Mouse (Mus musculus) frontal cortex, adult (tissue): Measurements from ENCODE around the gene Tekt1.

ENCODE experiments used
- ATAC-seq: cut with Nextera tagmentation; 2 replicates; pipeline ENCODE4 v1.9.2; 2017; ENCODE audit warnings: mild to moderate bottlenecking, moderate library complexity, mixed read lengths; ENCODE audit not compliant: low TSS enrichment

Tekt1 gene

GRCm38 (mm10) chr11:72342549-72343237 lies 19.5 kb downstream of the Tekt1 start:
- ATAC-seq: peak; percentile 91

- ATAC-seq: no peak
These were observed 22.5 kb downstream of the Tekt1 start for GRCm38 (mm10) chr11:72339716-72340115.

- ATAC-seq: no peak
These were observed 23.8 kb downstream of the Tekt1 start for GRCm38 (mm10) chr11:72338437-72338871.

GRCm38 (mm10) chr11:72336726-72337125 lies 25.5 kb downstream of the Tekt1 start:
- ATAC-seq: no peak

GRCm38 (mm10) chr11:72334653-72335052 lies 27.6 kb downstream of the Tekt1 start:
- no peak for ATAC-seq

GRCm38 (mm10) chr11:72332951-72333667 lies 29.1 kb downstream of the Tekt1 start:
- peak; percentile 70 for ATAC-seq

- ATAC-seq: no peak
These were observed 36.5 kb downstream of the Tekt1 start for GRCm38 (mm10) chr11:72325701-72326100.

- ATAC-seq: no peak; the same call in 1 of the 2 replicates
These were observed 37.8 kb downstream of the Tekt1 start for GRCm38 (mm10) chr11:72324431-72324830.

GRCm38 (mm10) chr11:72318026-72318425 lies 44.2 kb downstream of the Tekt1 start:
- no peak for ATAC-seq

GRCm38 (mm10) chr11:72314151-72314895 lies 47.9 kb downstream of the Tekt1 start, which contains the start of gene Fbxo39:
Gene Fbxo39 (plus strand): TSS chr11:72314444.
- peak; percentile 93 for ATAC-seq

GRCm38 (mm10) chr11:72311355-72312001 lies 50.8 kb downstream of the Tekt1 start:
- no peak for ATAC-seq

GRCm38 (mm10) chr11:72310491-72310890 lies 51.8 kb downstream of the Tekt1 start:
- no peak for ATAC-seq

GRCm38 (mm10) chr11:72308982-72309381 lies 53.3 kb downstream of the Tekt1 start:
- no peak for ATAC-seq

- peak; percentile 83 for ATAC-seq
These were observed 54.8 kb downstream of the Tekt1 start for GRCm38 (mm10) chr11:72307461-72307860.

- ATAC-seq: peak; percentile 83
These were observed 60.0 kb downstream of the Tekt1 start for GRCm38 (mm10) chr11:72302230-72302629.

- ATAC-seq: peak; percentile 83
These were observed 60.9 kb downstream of the Tekt1 start, which contains the start of gene Xaf1 for GRCm38 (mm10) chr11:72301334-72301733. Gene Xaf1 (plus strand): TSS chr11:72301629.
